Mouse (Mus musculus): Measurements from ENCODE around the gene Kdf1. TPM values are rescaled to one million over a fixed set of nuclear protein-coding genes. Genes with fewer than 3 reads are reported as not detected.

Kdf1 gene
- polyA plus RNA-seq (2012; rRNA removed), result 19.0 and 22.2 TPM in 2 replicates

- peak; percentile 76 for DNase-seq
- TF ChIP-seq CTCF (IDR thresholded peaks at IDR 0.05; ENCODE audit: insufficient read depth, low read length) (no peak), POLR2A (IDR thresholded peaks at IDR 0.05; ENCODE audit: borderline replicate concordance, extremely low read depth, low read depth, low read length) (no peak)
- WGBS, result 4% methylated on average over 69 of the region's 69 CpGs
- Histone ChIP-seq H3K4me3 (replicated peaks; ENCODE audit: extremely low read depth, low read depth, low read length) (peak within 1 kb of the TSS; percentile 49), H3K4me1 (ENCODE audit: control insufficient read depth, insufficient read depth, low read length) (no peaks in the 10 kb centered on the region)
These were observed at the start of gene Kdf1 for GRCm38 (mm10) chr4:133518601-133519368. Gene Kdf1 (plus strand): TSS chr4:133518963.

GRCm38 (mm10) chr4:133469122-133469521 lies 49.6 kb upstream of the Kdf1 start:
- TF ChIP-seq POLR2A (IDR thresholded peaks at IDR 0.05; ENCODE audit: borderline replicate concordance, extremely low read depth, low read depth, low read length), result no peak
- 30% methylated on average over 12 of the region's 12 CpGs for WGBS
- DNase-seq, result no peak
- Histone ChIP-seq H3K4me3 (replicated peaks; ENCODE audit: extremely low read depth, low read depth, low read length) (no peak overlapping the region), H3K4me1 (ENCODE audit: control insufficient read depth, insufficient read depth, low read length) (peaks cover 2% of the 10 kb centered on the region; the same call in 1 of the 2 replicates)

GRCm38 (mm10) chr4:133471135-133471821 lies 47.5 kb upstream of the Kdf1 start:
- 82% methylated on average over 7 of the region's 7 CpGs for WGBS
- H3K4me1 ChIP-seq (ENCODE audit: control insufficient read depth, insufficient read depth, low read length), result peaks cover 2% of the 10 kb centered on the region; the same call in 1 of the 2 replicates
- TF ChIP-seq POLR2A (IDR thresholded peaks at IDR 0.05; ENCODE audit: borderline replicate concordance, extremely low read depth, low read depth, low read length) (no peak), CTCF (IDR thresholded peaks at IDR 0.05; ENCODE audit: insufficient read depth, low read length) (no peak)
- H3K4me3 ChIP-seq (replicated peaks; ENCODE audit: extremely low read depth, low read depth, low read length), result no peak overlapping the region
- DNase-seq, result no peak

GRCm38 (mm10) chr4:133473833-133474232 lies 44.9 kb upstream of the Kdf1 start:
- no peak for DNase-seq
- TF ChIP-seq CTCF (IDR thresholded peaks at IDR 0.05; ENCODE audit: insufficient read depth, low read length), result peak; percentile 9; the same call in 1 of the 2 replicates
- no peak for TF ChIP-seq POLR2A (IDR thresholded peaks at IDR 0.05; ENCODE audit: borderline replicate concordance, extremely low read depth, low read depth, low read length)
- Histone ChIP-seq H3K4me3 (replicated peaks; ENCODE audit: extremely low read depth, low read depth, low read length) (no peak overlapping the region), H3K4me1 (ENCODE audit: control insufficient read depth, insufficient read depth, low read length) (no peaks in the 10 kb centered on the region)
- 55% methylated on average over 2 of the region's 2 CpGs for WGBS

DNA sequence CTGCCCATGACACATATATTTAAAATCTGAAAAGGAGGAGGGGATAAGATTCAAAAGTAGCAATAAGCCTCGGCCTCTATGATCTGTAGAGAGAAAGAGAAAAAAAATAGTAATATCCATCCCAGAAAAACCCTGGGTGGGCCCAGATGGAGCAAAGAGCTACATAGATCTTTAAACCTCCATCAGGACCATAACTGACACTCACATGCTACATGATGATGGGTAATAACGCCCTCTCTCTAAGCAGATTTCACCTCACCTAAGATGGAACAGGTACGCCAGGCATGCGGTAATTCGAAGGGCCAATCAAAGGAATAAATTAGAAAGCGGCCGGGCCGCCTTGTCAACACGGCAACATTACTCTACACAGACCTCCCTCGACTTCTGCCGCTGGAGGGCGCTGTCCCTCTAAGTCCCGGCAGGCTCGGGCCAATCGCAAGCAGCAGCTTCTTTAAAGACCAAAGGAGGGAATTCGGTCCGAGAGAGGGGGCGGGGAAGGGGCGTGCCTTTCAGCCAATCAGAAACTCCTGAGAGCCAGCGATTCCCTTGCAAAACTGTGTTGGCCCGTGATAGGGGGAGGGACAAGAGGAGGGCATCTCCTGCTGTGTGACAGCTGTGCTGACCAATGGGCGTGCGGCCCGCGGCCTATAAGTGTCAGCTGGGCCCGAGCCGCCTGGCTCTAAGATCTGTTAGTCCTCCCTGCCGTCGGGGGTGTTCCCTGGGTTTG lies 39.1 kb upstream of the Kdf1 start, which contains the start of gene Tent5b:
TSS of gene Tent5b (plus strand) at position 675 of the 727 bp plus-strand sequence.
- WGBS, result 4% methylated on average over 29 of the region's 29 CpGs
- H3K4me3 ChIP-seq (replicated peaks; ENCODE audit: extremely low read depth, low read depth, low read length), result peak within 1 kb of the TSS; percentile 48
- TF ChIP-seq POLR2A (IDR thresholded peaks at IDR 0.05; ENCODE audit: borderline replicate concordance, extremely low read depth, low read depth, low read length), result peak; percentile 71; the same call in 1 of the 2 replicates
- TF ChIP-seq CTCF (IDR thresholded peaks at IDR 0.05; ENCODE audit: insufficient read depth, low read length), result peak; percentile 68
- peak; percentile 98 for DNase-seq
- peaks cover 7% of the 10 kb centered on the region for H3K4me1 ChIP-seq (ENCODE audit: control insufficient read depth, insufficient read depth, low read length)

- TF ChIP-seq POLR2A (IDR thresholded peaks at IDR 0.05; ENCODE audit: borderline replicate concordance, extremely low read depth, low read depth, low read length) (no peak), CTCF (IDR thresholded peaks at IDR 0.05; ENCODE audit: insufficient read depth, low read length) (no peak)
- H3K4me1 ChIP-seq (ENCODE audit: control insufficient read depth, insufficient read depth, low read length), result peaks cover 7% of the 10 kb centered on the region
- WGBS, result 2% methylated on average over 34 of the region's 34 CpGs
These were observed 38.6 kb upstream of the Kdf1 start for GRCm38 (mm10) chr4:133480185-133480537.

GRCm38 (mm10) chr4:133480754-133481153 lies 38.0 kb upstream of the Kdf1 start:
- TF ChIP-seq CTCF (IDR thresholded peaks at IDR 0.05; ENCODE audit: insufficient read depth, low read length) (no peak), POLR2A (IDR thresholded peaks at IDR 0.05; ENCODE audit: borderline replicate concordance, extremely low read depth, low read depth, low read length) (no peak)
- 49% methylated on average over 6 of the region's 6 CpGs for WGBS
- Histone ChIP-seq H3K4me3 (replicated peaks; ENCODE audit: extremely low read depth, low read depth, low read length) (peak overlapping the region; percentile 48), H3K4me1 (ENCODE audit: control insufficient read depth, insufficient read depth, low read length) (peaks cover 7% of the 10 kb centered on the region)
- no peak for DNase-seq

More at GRCm38 (mm10) chr4:133480185-133480537, 38.6 kb upstream of the Kdf1 start:
- peak overlapping the region; percentile 48 for H3K4me3 ChIP-seq (replicated peaks; ENCODE audit: extremely low read depth, low read depth, low read length)
- no peak for DNase-seq

DNA sequence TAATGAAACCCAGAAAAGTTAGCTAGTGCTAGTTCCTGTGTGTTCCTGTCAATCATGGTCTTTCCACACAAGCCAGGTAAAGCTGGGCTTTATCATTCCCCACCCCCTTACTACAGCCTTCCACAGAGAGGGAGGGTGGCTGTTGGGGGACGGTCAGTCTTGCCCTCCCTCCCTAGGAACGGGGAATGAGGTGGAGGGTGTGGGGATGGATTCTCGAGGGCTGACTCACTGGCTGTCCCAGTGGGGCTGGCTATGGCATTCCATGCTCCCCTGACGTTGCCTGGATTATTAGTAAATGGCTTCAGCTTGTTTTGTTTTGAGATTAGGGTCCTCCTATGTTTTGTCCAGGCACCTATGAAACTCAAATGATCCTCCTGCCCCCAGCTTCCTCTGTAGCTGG lies 37.3 kb upstream of the Kdf1 start:
- Histone ChIP-seq H3K4me3 (replicated peaks; ENCODE audit: extremely low read depth, low read depth, low read length) (no peak overlapping the region), H3K4me1 (ENCODE audit: control insufficient read depth, insufficient read depth, low read length) (peaks cover 7% of the 10 kb centered on the region)
- no peak for TF ChIP-seq CTCF (IDR thresholded peaks at IDR 0.05; ENCODE audit: insufficient read depth, low read length)
- TF ChIP-seq POLR2A (IDR thresholded peaks at IDR 0.05; ENCODE audit: borderline replicate concordance, extremely low read depth, low read depth, low read length), result no peak
- DNase-seq, result no peak
- WGBS, result 34% methylated on average over 4 of the region's 4 CpGs

DNA sequence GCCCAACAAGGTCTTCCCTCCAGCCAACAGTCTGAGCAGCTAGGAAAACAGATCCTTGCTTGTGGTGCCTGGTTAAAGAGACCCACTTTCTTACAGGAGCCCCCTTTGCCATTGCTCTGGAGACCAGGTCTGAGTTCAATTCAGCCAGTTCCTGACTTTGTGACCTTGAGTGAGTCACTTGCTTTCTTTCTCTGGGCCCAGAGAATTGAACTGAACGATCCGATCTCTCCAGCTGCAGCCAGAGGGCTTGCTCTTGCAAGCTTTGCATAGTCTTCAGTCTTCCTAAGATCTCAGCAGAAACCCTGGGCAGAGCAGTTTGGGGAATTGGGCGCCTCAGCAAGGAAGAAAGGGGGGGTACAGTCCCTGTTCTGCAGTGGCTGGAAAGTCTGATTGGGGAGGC lies 36.3 kb upstream of the Kdf1 start:
- no peak for DNase-seq
- H3K4me1 ChIP-seq (ENCODE audit: control insufficient read depth, insufficient read depth, low read length), result peaks cover 7% of the 10 kb centered on the region
- H3K4me3 ChIP-seq (replicated peaks; ENCODE audit: extremely low read depth, low read depth, low read length), result no peak overlapping the region
- TF ChIP-seq POLR2A (IDR thresholded peaks at IDR 0.05; ENCODE audit: borderline replicate concordance, extremely low read depth, low read depth, low read length) (no peak), CTCF (IDR thresholded peaks at IDR 0.05; ENCODE audit: insufficient read depth, low read length) (no peak)
- 72% methylated on average over 3 of the region's 3 CpGs for WGBS

All from lung, adult 2 months (tissue).